Mouse (Mus musculus): ENCODE measurements around the gene Dus2. TPM values are rescaled to one million over a fixed set of nuclear protein-coding genes. Genes with fewer than 3 reads are reported as not detected.
"Not testable (repeated sequence)": the region's sequence is repeated elsewhere in the genome, so short reads cannot be mapped to it uniquely, and the experiment has no call there.

The Dus2 gene
- polyA plus RNA-seq, 1 experiment from 2014 or later: 26.7 TPM

DNA sequence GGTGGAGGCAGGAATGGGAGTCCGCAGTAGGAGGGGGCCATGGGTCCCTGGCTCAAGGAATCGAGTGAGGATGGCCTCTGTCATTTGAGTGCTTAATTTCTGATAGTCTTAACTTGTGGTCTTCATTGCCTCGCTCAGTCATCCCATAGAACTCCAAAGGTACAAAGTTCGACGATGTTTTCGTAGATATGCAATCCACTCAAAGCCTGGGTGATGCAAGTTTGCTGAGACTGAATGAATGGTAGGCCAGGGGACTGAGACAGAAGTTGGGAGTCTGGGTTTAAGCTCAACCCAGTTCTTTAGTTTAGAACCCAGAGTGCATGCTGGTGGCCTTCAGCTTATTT is 20.5 kb downstream of the Dus2 start, which contains the start of gene Ddx28:
TSS of gene Ddx28 (minus strand) at position 240 of the 344 bp plus-strand sequence.
- Histone ChIP-seq H3K4me1 (peaks cover 14% of the 10 kb centered on the region), H3K4me2 (peak within 1 kb of the TSS; percentile 99), H3K9me3 (no peaks in the 10 kb centered on the region), H3K4me3 (peak within 1 kb of the TSS; percentile 94), H3K9ac (peak within 1 kb of the TSS; percentile 95), H3K27me3 (no peaks in the 10 kb centered on the region), H3K27ac (peak within 1 kb of the TSS; percentile 75; the same call in 1 of the 2 replicates), H3K36me3 (peaks cover 17% of the 10 kb centered on the region; the same call in 1 of the 2 replicates)
- under 1% methylated on average over 6 of the region's 6 CpGs for WGBS
- ATAC-seq (ENCODE audit: insufficient number of reproducible peaks, insufficient read depth, low FRiP score, low TSS enrichment, low read depth): no peak

DNA sequence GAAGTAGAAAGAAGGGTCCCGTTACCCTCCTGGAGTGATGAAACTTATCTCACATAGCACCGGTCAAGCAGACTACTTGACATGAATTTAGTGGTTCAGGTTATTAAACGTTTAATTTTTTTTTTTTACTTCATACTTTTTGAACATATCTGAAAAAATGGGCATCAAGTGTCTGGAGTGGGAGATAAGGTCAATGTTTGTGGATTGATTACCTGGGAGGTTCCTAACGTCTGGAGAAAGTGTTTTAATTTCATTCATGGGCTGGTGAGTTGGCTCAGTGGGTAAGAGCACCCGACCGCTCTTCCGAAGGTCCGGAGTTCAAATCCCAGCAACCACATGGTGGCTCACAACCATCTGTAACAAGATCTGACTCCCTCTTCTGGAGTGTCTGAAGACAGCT is 21.1 kb downstream of the Dus2 start:
- 84% methylated on average over 8 of the region's 8 CpGs for whole genome bisulfite sequencing
- peak overlapping the region; percentile 95 for H3K9ac ChIP-seq
- not testable (repeated sequence) for H3K27me3 ChIP-seq

DNA sequence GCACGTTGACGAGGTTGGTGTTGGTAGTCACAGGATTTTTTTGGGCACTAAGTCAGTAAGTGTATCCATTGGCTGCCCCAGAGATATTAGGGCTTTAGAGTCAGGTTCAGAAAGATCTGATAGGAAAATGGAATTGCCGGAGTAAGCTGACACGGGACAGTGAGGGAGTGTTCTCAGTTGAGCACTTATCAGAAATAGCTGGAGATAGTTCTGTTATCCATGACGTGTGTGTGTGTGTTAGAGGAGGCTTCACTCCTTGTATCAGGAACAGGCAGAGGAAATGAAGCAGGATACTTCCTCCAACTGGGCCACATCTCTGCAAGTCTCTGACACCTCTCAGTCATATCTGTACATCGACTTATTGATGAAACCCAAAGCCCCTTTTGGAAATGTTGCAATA is 25.1 kb downstream of the Dus2 start:
- H3K4me2 ChIP-seq: no peak overlapping the region
- H3K9me3 ChIP-seq: no peaks in the 10 kb centered on the region
- no peak overlapping the region for H3K27ac ChIP-seq
- H3K4me1 ChIP-seq: peaks cover 4% of the 10 kb centered on the region; the same call in 1 of the 2 replicates
- WGBS: 95% methylated on average over 6 of the region's 6 CpGs
- ATAC-seq (ENCODE audit: insufficient number of reproducible peaks, insufficient read depth, low FRiP score, low TSS enrichment, low read depth): no peak
- no peaks in the 10 kb centered on the region for H3K27me3 ChIP-seq
- peaks cover 37% of the 10 kb centered on the region for H3K36me3 ChIP-seq
- no peak overlapping the region for H3K9ac ChIP-seq
- H3K4me3 ChIP-seq: no peak overlapping the region

More for the DNA sequence above, 21.1 kb downstream of the Dus2 start:
- H3K27ac ChIP-seq; ATAC-seq (ENCODE audit: insufficient number of reproducible peaks, insufficient read depth, low FRiP score, low TSS enrichment, low read depth); H3K9me3 ChIP-seq: not testable (repeated sequence)
- Histone ChIP-seq H3K4me2 (peak overlapping the region; percentile 99), H3K4me1 (peaks cover 14% of the 10 kb centered on the region), H3K36me3 (peaks cover 21% of the 10 kb centered on the region; the same call in 1 of the 2 replicates), H3K4me3 (peak overlapping the region; percentile 94)

DNA sequence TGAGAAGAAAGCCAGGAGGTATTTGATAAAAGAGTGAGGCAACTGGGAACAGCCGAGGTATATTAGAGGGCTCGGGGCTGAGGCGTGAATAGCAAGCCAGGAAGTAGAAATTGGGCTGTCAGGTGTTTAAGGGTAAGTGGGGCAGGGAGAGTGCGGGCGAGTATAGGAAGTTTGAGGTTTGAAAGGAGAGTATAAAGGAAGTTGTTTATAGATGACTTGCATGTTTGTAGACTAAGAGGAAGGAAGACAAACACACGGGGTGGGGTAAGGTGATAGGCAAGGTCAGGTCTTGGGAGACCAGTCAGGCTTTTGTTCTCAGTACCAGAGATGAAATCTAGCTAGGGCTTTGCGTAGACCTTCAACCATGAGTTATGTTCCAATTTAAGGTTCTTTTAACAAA is 26.0 kb downstream of the Dus2 start:
- Histone ChIP-seq H3K4me1 (no peaks in the 10 kb centered on the region), H3K9ac (no peak overlapping the region), H3K4me3 (no peak overlapping the region), H3K27ac (no peak overlapping the region), H3K36me3 (peaks cover 41% of the 10 kb centered on the region), H3K4me2 (no peak overlapping the region), H3K9me3 (no peaks in the 10 kb centered on the region), H3K27me3 (no peaks in the 10 kb centered on the region)
- ATAC-seq (ENCODE audit: insufficient number of reproducible peaks, insufficient read depth, low FRiP score, low TSS enrichment, low read depth): no peak
- WGBS: 91% methylated on average over 7 of the region's 7 CpGs

DNA sequence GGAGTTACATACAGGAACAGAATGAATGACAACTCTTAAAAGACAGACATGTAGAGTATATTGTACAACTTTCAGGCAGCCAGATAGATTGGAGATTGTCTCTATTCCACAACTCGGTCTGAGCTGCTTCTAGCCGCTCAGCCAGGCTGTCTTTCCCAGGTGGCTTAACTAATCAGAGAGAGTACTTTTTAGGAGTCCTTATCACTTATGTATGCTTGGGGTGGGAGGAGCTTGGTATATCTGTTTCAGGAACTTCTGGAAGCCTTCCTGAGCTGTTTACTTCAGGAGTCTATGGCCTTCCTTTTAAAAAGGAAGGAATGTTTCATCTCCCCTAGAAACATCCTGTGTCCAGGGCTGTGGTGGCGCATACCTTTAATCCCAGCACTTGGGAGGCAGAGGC is 26.9 kb downstream of the Dus2 start:
- no peak overlapping the region for H3K4me2 ChIP-seq
- H3K9me3 ChIP-seq: no peaks in the 10 kb centered on the region
- H3K9ac ChIP-seq: no peak overlapping the region
- no peak for ATAC-seq (ENCODE audit: insufficient number of reproducible peaks, insufficient read depth, low FRiP score, low TSS enrichment, low read depth)
- H3K4me3 ChIP-seq: no peak overlapping the region
- H3K4me1 ChIP-seq: no peaks in the 10 kb centered on the region
- no peak overlapping the region for H3K27ac ChIP-seq
- 86% methylated on average over 3 of the region's 3 CpGs for WGBS
- H3K36me3 ChIP-seq: peaks cover 41% of the 10 kb centered on the region
- H3K27me3 ChIP-seq: no peaks in the 10 kb centered on the region

DNA sequence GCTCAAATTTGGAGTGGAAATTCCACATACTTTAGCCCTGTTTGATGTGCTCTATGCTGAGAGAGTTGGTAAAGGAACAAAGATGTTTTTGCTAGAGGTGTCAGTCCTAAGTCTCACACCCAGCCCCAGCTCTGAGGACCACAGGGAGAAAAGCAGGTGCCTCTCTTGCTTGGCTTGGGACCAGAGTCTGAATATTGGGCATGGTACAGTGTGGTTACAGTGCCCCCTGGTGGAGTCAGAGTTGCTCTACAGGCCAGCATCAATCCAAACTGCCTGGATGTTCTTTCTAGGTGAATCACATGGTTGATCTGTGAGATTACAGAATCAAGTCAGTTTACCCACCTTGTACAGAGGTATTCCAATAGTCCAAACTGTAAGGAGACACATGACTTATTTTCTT is 31.3 kb downstream of the Dus2 start:
- Histone ChIP-seq H3K4me3 (no peak overlapping the region), H3K9me3 (no peaks in the 10 kb centered on the region), H3K4me1 (no peaks in the 10 kb centered on the region), H3K36me3 (peaks cover 46% of the 10 kb centered on the region), H3K27me3 (no peaks in the 10 kb centered on the region), H3K9ac (no peak overlapping the region), H3K4me2 (no peak overlapping the region), H3K27ac (no peak overlapping the region)
- ATAC-seq (ENCODE audit: insufficient number of reproducible peaks, insufficient read depth, low FRiP score, low TSS enrichment, low read depth): no peak

DNA sequence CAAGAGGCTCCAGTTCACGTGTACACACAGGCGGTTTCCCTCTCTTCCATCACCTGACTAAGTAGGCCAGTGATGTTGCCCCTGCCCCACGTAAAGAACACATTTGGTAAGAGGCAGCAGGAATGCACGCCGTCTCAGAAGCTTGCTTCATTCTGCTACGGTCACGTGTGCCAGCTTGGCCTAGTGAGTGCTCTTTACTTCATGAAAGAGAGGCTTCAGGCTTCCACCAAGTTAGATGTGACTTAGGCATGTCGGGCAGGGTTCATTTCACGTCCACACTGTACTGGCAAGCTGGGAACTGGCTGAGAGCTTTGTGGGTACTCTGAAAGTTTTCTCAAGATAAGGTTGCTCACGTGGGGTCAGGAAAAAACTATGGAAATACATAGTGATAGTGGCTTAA is 47.6 kb downstream of the Dus2 start:
- Histone ChIP-seq H3K27ac (no peak overlapping the region), H3K4me2 (no peak overlapping the region), H3K9me3 (no peaks in the 10 kb centered on the region), H3K9ac (no peak overlapping the region), H3K4me1 (no peaks in the 10 kb centered on the region), H3K27me3 (no peaks in the 10 kb centered on the region), H3K36me3 (peaks cover 22% of the 10 kb centered on the region), H3K4me3 (no peak overlapping the region)
- no peak for ATAC-seq (ENCODE audit: insufficient number of reproducible peaks, insufficient read depth, low FRiP score, low TSS enrichment, low read depth)
- whole genome bisulfite sequencing: 91% methylated on average over 10 of the region's 10 CpGs

DNA sequence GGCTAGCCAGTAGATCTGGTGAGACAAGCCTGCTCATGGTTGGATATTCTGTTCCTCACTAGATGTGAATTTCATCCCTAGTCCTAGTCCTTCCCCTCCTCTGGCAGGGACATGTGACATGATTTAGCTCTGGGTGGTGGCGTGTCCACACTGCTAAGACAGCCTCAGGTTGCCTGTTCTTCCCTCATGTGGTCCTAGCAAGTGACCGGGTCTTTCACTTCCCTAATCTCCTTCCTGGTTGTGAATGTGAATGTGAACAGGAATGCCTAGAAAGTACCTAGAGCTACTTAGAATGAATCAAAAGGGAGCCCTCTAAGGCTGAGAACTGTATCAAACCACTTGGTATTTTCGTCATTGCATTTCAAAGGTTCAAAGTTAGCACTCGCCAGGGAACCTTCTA is 48.5 kb downstream of the Dus2 start:
- no peak overlapping the region for H3K9ac ChIP-seq
- H3K4me2 ChIP-seq: no peak overlapping the region
- no peak overlapping the region for H3K4me3 ChIP-seq
- WGBS: 80% methylated on average over 4 of the region's 4 CpGs
- ATAC-seq (ENCODE audit: insufficient number of reproducible peaks, insufficient read depth, low FRiP score, low TSS enrichment, low read depth): no peak
- no peaks in the 10 kb centered on the region for H3K4me1 ChIP-seq
- H3K36me3 ChIP-seq: peaks cover 23% of the 10 kb centered on the region
- H3K27me3 ChIP-seq: no peaks in the 10 kb centered on the region
- no peaks in the 10 kb centered on the region for H3K9me3 ChIP-seq
- no peak overlapping the region for H3K27ac ChIP-seq

DNA sequence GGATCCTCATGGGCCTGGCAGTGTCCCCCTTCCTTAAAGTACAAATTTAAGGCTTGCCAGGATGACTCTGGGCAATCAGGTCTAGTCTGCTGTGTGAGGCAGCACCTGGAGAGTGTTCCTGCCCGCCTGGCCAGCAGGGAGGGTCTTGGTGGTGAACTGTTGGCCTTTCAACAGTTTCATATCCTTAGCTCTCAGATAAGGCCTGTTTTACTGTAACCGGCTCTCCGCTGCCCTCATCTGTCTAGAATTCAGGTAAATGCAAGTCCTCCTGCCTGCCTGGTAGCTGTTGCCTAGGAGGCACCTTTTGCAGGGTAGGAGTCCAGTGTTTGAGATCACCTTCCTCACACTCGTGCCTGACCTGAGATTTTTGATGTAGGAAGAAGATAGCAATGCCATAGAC is 49.1 kb downstream of the Dus2 start:
- 72% methylated on average over 4 of the region's 4 CpGs for whole genome bisulfite sequencing
- Histone ChIP-seq H3K9ac (no peak overlapping the region), H3K4me2 (no peak overlapping the region), H3K27me3 (no peaks in the 10 kb centered on the region), H3K9me3 (no peaks in the 10 kb centered on the region), H3K36me3 (peaks cover 28% of the 10 kb centered on the region), H3K4me1 (no peaks in the 10 kb centered on the region), H3K27ac (no peak overlapping the region), H3K4me3 (no peak overlapping the region)
- no peak for ATAC-seq (ENCODE audit: insufficient number of reproducible peaks, insufficient read depth, low FRiP score, low TSS enrichment, low read depth)

DNA sequence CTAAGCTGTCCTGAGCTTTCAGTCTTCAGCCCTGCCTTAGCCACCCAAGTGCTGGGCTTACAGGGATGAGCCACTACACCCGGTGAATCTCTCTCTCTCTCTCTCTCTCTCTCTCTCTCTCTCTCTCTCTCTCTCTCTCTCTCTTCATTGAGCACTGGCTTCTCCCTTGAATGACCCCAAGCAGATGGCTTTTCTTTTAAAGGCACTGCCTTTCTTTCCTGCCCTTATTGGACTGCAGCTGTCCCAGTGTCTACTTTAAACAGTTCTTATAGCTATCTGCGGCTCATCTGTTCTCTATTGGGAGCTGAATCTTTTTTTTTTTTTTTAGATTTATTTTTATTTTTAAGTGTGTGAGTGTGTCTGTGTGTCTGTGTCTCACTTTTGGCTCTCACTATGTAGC is 51.9 kb downstream of the Dus2 start:
- Histone ChIP-seq H3K4me2 (no peak overlapping the region), H3K27ac (no peak overlapping the region), H3K9me3 (no peaks in the 10 kb centered on the region), H3K36me3 (peaks cover 35% of the 10 kb centered on the region), H3K4me1 (no peaks in the 10 kb centered on the region), H3K4me3 (no peak overlapping the region), H3K27me3 (no peaks in the 10 kb centered on the region), H3K9ac (no peak overlapping the region)
- WGBS: 77% methylated on average over 2 of the region's 2 CpGs
- no peak for ATAC-seq (ENCODE audit: insufficient number of reproducible peaks, insufficient read depth, low FRiP score, low TSS enrichment, low read depth)

DNA sequence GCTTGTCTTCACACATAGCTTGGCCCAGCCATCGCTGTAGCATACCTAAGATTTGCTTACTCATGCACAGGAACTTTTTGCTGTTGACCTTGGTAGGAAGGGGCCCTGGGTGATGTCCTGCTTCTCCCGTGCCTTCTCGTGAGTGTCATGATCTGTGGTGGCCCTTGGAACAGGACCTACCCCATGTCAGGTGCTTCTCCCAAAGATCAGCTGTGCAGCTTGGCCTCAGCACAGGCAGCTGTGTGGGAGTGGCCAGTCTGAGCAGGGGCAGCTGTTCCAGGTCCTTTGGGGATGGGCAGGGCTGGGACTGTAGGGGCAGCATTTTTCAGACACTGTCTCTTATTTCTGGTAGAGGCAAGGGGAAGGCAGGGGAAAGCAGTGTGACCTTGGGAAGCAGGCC is 53.0 kb downstream of the Dus2 start:
- WGBS: 89% methylated on average over 3 of the region's 3 CpGs
- 0 out of 2 replicates have a peak, but pooled peaks have one; percentile 32 for ATAC-seq (ENCODE audit: insufficient number of reproducible peaks, insufficient read depth, low FRiP score, low TSS enrichment, low read depth)

DNA sequence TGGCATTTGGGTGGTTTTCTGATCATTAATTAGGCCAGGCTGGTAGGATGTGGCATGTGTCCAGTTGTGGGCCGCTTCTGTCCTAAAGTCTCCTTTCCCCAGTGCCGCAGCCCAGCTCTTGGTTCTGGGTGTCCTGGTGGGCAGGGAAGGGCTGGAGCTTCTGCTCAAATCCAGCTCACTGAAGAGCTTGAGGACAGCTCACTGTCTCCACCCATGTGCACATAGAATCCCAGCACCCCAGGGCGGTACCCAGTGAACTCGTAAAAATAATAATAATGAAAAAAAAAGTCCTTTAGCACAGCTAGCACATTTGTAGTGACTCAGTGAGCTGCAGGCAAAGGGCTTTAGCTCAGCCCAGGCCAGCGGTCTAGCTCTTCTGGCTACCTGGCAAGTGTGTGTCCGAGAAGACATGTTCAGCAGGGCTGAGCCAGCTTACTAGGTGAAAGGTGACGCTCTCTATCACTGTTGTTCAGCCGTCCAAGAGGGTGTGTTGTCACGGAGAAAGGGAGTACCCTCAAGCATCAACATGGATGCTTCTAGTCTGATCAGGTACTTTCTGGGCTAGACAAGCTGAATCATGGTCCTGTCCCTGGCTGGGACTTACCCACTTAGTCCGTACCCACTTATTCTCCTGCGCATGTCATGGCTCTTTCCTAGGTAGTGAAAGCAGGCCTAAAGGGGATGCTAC is 55.9 kb downstream of the Dus2 start:
- H3K36me3 ChIP-seq: peaks cover 60% of the 10 kb centered on the region
- WGBS: 92% methylated on average over 11 of the region's 11 CpGs
- H3K9me3 ChIP-seq: no peaks in the 10 kb centered on the region
- H3K4me2 ChIP-seq: no peak overlapping the region
- no peaks in the 10 kb centered on the region for H3K27me3 ChIP-seq
- H3K9ac ChIP-seq: no peak overlapping the region
- H3K4me3 ChIP-seq: no peak overlapping the region
- no peak overlapping the region for H3K27ac ChIP-seq
- no peaks in the 10 kb centered on the region for H3K4me1 ChIP-seq
- ATAC-seq (ENCODE audit: insufficient number of reproducible peaks, insufficient read depth, low FRiP score, low TSS enrichment, low read depth): no peak

More for the DNA sequence above, 53.0 kb downstream of the Dus2 start:
- no peaks in the 10 kb centered on the region for H3K27me3 ChIP-seq
- H3K36me3 ChIP-seq: peaks cover 37% of the 10 kb centered on the region
- no peak overlapping the region for H3K9ac ChIP-seq
- no peak overlapping the region for H3K27ac ChIP-seq
- H3K4me1 ChIP-seq: no peaks in the 10 kb centered on the region
- no peak overlapping the region for H3K4me2 ChIP-seq
- H3K9me3 ChIP-seq: no peaks in the 10 kb centered on the region
- no peak overlapping the region for H3K4me3 ChIP-seq
